Mouse (Mus musculus) spleen, adult 2 months (tissue): ENCODE results near the gene Arl10.

ENCODE experiments used
- CTCF ChIP-seq: fragments of 200-500 bp; IDR thresholded peaks from 2 replicates; pipeline ENCODE4 v1.5.1; 2011; ENCODE audit warnings: mild to moderate bottlenecking, inconsistent platforms; ENCODE audit not compliant: insufficient read depth, insufficient read length, insufficient replicate concordance; ENCODE audit errors: extremely low read depth
- POLR2A ChIP-seq: fragments of 200-500 bp; IDR thresholded peaks from 2 replicates; pipeline ENCODE4 v1.6.1; 2011; ENCODE audit warnings: low read depth, low read length, inconsistent platforms

DNA sequence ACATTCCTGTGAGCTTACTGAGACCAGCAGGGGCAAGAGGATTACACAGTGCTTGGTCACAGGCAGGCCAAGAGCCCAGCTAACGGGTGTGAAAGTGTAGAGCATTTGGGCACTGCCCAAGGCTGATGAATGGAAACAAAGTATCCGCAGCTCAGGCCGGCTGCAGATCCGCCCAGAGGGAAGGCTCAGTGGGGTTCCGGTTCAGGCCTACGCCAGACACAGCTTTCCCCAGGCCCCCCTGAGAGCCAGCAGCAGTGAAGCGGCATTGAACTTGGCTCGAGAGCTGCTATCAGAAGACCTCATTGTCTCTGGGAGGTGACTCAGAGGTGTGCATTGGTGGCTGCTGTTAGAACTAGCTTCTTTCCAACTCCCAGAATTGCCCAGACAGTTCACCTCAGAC is 33.9 kb downstream of the Arl10 start:
- no peak for TF ChIP-seq CTCF
- no peak for TF ChIP-seq POLR2A
